Mouse (Mus musculus) left cerebral cortex, postnatal 10 days (tissue): ENCODE results near the gene Hdac9. TPM values are rescaled to one million over a fixed set of nuclear protein-coding genes. Genes with fewer than 3 reads are reported as not detected.
"Not testable (repeated sequence)": the region's sequence is repeated elsewhere in the genome, so short reads cannot be mapped to it uniquely, and the experiment has no call there.

ENCODE experiments used
- DNase-seq, 2 experiments: peaks; one replicate each; pipeline ENCODE4 v3.0.0; 2021 to 2022; ENCODE audit warnings: low spot score in 2 of 2, mixed read lengths in 1 of 2; ENCODE audit errors: extremely low spot score in 1 of 2
- intact Hi-C: fragments of 180-260 bp; cut with DNase I; formaldehyde crosslinking; loops from one replicate; pipeline ENCODE4 v1.15.1; 2025
- total RNA-seq, 2 experiments: library from RNA; stranded (reverse); gene quantifications; 2 replicates each; pipeline ENCODE4 v1.2.3; 2021

The Hdac9 gene
- total RNA-seq, 2 experiments from 2014 or later, result 55.6 to 66.8 TPM

- intact Hi-C loops, result no loop called here
These were observed 455.2 kb downstream of the Hdac9 start for GRCm38 (mm10) chr12:34461728-34462127.

GRCm38 (mm10) chr12:34452643-34453042 is 464.3 kb downstream of the Hdac9 start:
- intact Hi-C loops, result loop anchor here (5.0 kb wide), 1 partner anchor 75 kb away; no protein-coding TSS in a partner anchor
- DNase-seq, result no peak

More at GRCm38 (mm10) chr12:34461728-34462127, 455.2 kb downstream of the Hdac9 start:
- DNase-seq, result no peak

DNA sequence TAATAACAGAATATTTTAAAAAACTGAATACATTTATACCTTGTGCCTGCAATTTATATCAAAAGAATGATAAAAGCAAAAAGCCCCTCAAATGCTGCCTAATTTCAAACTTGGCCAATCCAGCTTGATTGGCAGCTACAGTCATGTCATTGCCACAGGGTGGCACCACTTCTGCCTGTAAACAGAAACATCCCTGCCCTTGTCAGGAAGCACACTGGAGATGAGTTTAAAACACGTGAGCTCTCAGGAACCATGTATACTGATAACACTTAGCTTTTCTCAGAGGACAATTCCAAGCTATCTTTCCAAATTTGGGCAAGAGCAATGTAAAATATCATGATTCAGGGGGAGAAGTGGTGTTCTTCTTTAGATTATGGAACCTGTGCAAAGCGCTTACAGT is 465.7 kb downstream of the Hdac9 start:
- intact Hi-C loops, result loop anchor here (5.0 kb wide), 1 partner anchor 76 kb away; no protein-coding TSS in a partner anchor
- peak in 1 of 2 experiments; percentile 18 for DNase-seq

DNA sequence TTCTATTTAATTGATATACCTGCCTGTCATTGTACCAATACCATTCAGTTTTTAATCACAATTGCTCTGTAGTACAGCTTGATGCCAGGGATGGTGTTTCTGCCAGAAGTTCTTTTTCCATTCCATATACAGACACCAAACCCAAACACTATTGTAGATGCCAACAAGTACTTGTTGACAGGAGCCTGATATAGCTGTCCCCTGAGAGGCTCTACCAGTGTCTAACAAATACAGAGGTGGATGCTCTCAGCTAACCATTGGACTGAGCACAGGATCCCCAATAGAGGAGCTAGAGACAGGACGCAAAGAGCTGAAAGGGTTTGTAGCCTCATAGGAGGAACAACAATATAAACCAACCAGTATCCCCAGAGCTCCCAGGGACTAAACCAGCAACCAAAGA is 472.2 kb downstream of the Hdac9 start:
- not testable (repeated sequence) for DNase-seq
- intact Hi-C loops, result loop anchor here (10.0 kb wide), 1 partner anchor 210 kb away; no protein-coding TSS in a partner anchor

DNA sequence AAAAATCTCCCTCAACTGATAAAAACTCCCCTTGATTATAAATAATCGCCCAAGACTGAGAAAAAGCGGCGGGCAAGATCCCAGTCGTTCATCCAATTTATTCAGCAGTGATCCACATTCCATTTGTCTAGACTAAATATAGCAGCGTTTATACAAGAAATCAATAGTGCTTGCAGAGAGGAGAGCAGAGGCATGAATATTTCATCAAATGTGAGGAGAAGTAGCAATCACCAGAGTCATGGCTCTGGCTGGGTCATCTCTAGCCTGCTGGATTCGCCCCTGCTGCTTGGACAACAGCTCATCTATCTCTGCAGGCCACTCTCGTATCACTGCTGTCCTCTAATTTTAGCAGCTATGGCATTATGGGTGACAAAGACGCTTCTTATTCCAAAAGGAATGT is 476.0 kb downstream of the Hdac9 start:
- DNase-seq, result no peak
- intact Hi-C loops, result loop anchor here (10.0 kb wide), 1 partner anchor 214 kb away; no protein-coding TSS in a partner anchor

DNA sequence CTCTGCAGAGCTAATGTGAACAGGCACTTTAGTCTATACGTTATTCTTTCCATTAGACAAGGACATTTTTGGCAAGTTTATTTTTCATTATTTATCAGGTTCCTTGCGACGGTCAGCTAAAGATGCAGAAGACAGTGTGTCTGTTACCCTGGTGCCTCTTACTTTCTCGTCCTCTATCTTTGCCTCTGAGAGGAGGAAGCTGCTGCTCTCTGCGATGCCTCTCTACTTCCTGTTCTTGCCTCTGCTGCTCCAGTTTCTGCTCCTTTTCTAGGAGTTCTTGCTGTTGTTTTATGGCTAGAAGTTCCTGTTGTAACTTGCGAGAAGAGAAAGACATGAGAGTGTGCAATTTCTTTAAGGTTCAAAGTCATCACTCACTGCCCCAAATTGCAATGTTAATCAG is 484.0 kb downstream of the Hdac9 start:
- intact Hi-C loops, result loop anchor here (10.0 kb wide), 1 partner anchor 458 kb away; no protein-coding TSS in a partner anchor
- no peak for DNase-seq

GRCm38 (mm10) chr12:34432461-34432860 is 484.4 kb downstream of the Hdac9 start:
- peak; percentile 18 to 34 for DNase-seq
- intact Hi-C loops, result loop anchor here (10.0 kb wide), 1 partner anchor 458 kb away; no protein-coding TSS in a partner anchor

GRCm38 (mm10) chr12:34431832-34432231 is 485.1 kb downstream of the Hdac9 start:
- intact Hi-C loops, result loop anchor here (10.0 kb wide), 1 partner anchor 457 kb away; no protein-coding TSS in a partner anchor
- DNase-seq, result no peak

GRCm38 (mm10) chr12:34425468-34425867 is 491.4 kb downstream of the Hdac9 start:
- intact Hi-C loops, result no loop called here
- no peak for DNase-seq

- DNase-seq, result no peak
- intact Hi-C loops, result no loop called here
These were observed 508.8 kb downstream of the Hdac9 start for GRCm38 (mm10) chr12:34408139-34408538.

DNA sequence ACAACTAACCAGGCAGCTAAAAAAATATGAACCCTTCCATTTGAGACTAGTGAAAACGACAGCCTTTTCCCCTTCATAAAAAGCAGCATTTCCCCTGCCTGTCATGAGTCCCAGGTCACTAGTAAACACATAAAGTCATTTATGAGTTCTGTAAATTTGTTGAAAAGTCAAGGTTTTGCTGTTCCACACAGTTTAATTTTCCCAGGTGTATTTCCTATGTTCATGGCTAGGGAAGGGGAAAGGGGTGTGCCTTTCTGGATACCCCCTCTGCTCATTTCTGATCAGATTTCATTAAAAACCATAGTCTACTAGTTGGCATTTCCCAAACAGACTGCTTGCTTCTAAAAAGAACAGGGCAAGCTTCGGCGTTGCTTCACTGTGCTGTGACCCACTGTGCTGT is 509.8 kb downstream of the Hdac9 start:
- DNase-seq, result no peak
- intact Hi-C loops, result no loop called here

DNA sequence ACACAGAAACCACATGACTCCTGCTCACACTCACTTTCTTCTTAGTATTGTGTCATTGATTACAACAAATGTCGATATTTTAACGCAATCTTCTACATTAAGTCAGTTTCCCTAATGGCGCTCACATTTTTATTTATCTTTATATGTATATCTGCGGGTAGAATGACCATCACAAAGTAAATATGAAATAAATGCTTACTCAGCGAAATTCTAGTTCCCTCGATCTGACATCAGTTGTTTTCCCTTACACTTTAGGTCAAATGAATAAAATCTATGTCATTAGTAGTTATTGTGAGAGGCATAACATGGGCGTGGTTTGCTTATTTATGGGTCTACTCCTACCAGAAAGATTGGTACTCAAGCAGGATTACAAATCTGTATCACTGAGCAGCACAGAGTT is 514.8 kb downstream of the Hdac9 start:
- DNase-seq, result no peak
- intact Hi-C loops, result no loop called here

GRCm38 (mm10) chr12:34398611-34399010 is 518.3 kb downstream of the Hdac9 start:
- DNase-seq, result peak in 1 of 2 experiments; percentile 7
- intact Hi-C loops, result no loop called here

GRCm38 (mm10) chr12:34394342-34394741 is 522.6 kb downstream of the Hdac9 start:
- DNase-seq, result no peak
- intact Hi-C loops, result no loop called here

GRCm38 (mm10) chr12:34379681-34380080 is 537.2 kb downstream of the Hdac9 start:
- no peak for DNase-seq
- intact Hi-C loops, result no loop called here

DNA sequence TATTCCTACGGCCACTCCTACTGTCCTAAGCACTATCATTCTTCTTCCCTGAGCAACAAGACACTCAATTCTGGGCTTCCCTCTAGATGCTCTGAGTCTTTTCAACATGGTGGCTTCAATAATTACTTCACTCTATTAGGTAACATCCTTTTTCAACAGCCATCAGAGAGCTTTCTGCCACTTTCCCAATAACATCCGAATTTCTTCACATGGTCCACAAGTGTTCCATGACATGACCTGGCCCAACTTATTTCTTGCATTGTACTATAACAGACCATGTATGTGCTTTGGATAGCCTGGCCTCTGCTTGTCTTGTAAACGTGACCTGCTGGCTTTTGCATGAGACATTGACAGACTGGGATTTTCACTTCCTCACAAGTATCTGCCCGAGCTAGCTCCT is 538.3 kb downstream of the Hdac9 start:
- intact Hi-C loops, result no loop called here
- DNase-seq, result no peak

DNA sequence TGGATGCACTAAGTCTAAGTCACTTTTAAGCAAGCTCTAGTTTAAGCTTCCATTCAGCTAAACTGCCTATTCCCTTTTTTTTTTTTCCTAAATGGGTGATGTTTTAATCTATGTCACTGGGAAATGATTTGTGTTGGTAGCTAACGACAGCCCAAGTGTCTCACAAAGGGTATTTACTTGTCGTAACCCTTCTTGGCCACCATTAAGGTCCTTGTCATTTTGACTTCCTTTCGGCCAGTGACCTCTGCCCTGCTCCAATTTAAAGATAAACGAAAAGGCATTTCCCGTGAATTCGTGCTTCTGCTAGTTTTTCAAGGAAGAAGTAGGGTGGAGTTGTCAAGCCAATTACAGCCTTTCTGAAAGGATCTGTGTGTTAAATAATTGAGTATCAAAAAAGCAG is 565.0 kb downstream of the Hdac9 start:
- intact Hi-C loops, result no loop called here

DNA sequence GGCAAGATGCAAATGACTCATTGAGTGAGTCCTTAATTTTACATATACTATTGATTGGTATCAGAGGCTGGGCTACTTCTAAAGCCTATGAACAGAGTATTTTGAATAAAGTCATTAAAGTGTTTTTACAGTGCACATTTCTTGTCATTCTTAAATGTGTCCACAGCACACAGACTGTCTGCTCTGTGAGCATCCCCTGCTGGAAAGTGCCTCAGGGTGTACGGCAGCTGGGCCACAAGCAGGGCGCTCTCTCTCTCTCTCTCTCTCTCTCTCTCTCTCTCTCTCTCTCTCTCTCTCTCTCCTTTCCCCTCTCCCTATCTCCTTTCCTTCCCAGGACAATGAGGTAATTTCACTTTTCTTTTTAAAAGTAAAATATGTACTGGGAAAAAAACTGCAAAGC is 569.4 kb downstream of the Hdac9 start:
- intact Hi-C loops, result no loop called here
- DNase-seq, result no peak

More for the DNA sequence above, 565.0 kb downstream of the Hdac9 start:
- no peak for DNase-seq

GRCm38 (mm10) chr12:34342761-34343160 is 574.1 kb downstream of the Hdac9 start:
- intact Hi-C loops, result no loop called here
- no peak for DNase-seq

GRCm38 (mm10) chr12:34338886-34339285 is 578.0 kb downstream of the Hdac9 start:
- no peak for DNase-seq
- intact Hi-C loops, result loop anchor here (10.0 kb wide), 1 partner anchor 316 kb away; no protein-coding TSS in a partner anchor
